Mouse (Mus musculus): Measurements from ENCODE around the gene Gnai3. TPM values are rescaled to one million over a fixed set of nuclear protein-coding genes. Genes with fewer than 3 reads are reported as not detected.
A peak's percentile ranks its signal among the peaks of the same experiment; 100 is the strongest.

Gnai3 gene
- polyA plus RNA-seq, 1 experiment from 2014 or later: 115 TPM

GRCm38 (mm10) chr3:108140786-108141185 is 5.2 kb downstream of the Gnai3 start:
- H3K4me1 ChIP-seq (ENCODE audit: control insufficient read depth, insufficient read depth, low read length): peaks cover 21% of the 10 kb centered on the region
- no peaks in the 10 kb centered on the region for H3K27me3 ChIP-seq (ENCODE audit: control insufficient read depth, insufficient read depth, low read depth, low read length)
- no peak overlapping the region for H3K4me2 ChIP-seq (ENCODE audit: low read length)
- no peak overlapping the region for H3K9ac ChIP-seq (ENCODE audit: low read depth, low read length)
- no peak overlapping the region for H3K4me3 ChIP-seq (ENCODE audit: low read depth, low read length)
- no peak overlapping the region for H3K27ac ChIP-seq (ENCODE audit: low read length)
- no peak for ATAC-seq
- H3K36me3 ChIP-seq (ENCODE audit: control insufficient read depth, insufficient read depth, low read length): no peaks in the 10 kb centered on the region
- WGBS: 83% methylated on average over 4 of the region's 4 CpGs
- no peaks in the 10 kb centered on the region for H3K9me3 ChIP-seq (replicated peaks; ENCODE audit: control insufficient read depth, low read length, poor library complexity, severe bottlenecking)

- H3K9me3 ChIP-seq (replicated peaks; ENCODE audit: control insufficient read depth, low read length, poor library complexity, severe bottlenecking): no peaks in the 10 kb centered on the region
- peaks cover 17% of the 10 kb centered on the region for H3K4me1 ChIP-seq (ENCODE audit: control insufficient read depth, insufficient read depth, low read length)
- H3K27ac ChIP-seq (ENCODE audit: low read length): no peak overlapping the region
- H3K36me3 ChIP-seq (ENCODE audit: control insufficient read depth, insufficient read depth, low read length): no peaks in the 10 kb centered on the region
- WGBS: 89% methylated on average over 1 of the region's 1 CpGs
- H3K4me3 ChIP-seq (ENCODE audit: low read depth, low read length): no peak overlapping the region
- H3K4me2 ChIP-seq (ENCODE audit: low read length): no peak overlapping the region
- no peak for ATAC-seq
- H3K9ac ChIP-seq (ENCODE audit: low read depth, low read length): no peak overlapping the region
- H3K27me3 ChIP-seq (ENCODE audit: control insufficient read depth, insufficient read depth, low read depth, low read length): no peaks in the 10 kb centered on the region
Measured at GRCm38 (mm10) chr3:108139113-108139512, 6.8 kb downstream of the Gnai3 start.

- Histone ChIP-seq H3K9ac (ENCODE audit: low read depth, low read length) (no peak overlapping the region), H3K4me2 (ENCODE audit: low read length) (peak overlapping the region; percentile 12; the same call in 1 of the 2 replicates), H3K4me3 (ENCODE audit: low read depth, low read length) (no peak overlapping the region), H3K36me3 (ENCODE audit: control insufficient read depth, insufficient read depth, low read length) (no peaks in the 10 kb centered on the region), H3K9me3 (replicated peaks; ENCODE audit: control insufficient read depth, low read length, poor library complexity, severe bottlenecking) (no peaks in the 10 kb centered on the region), H3K27me3 (ENCODE audit: control insufficient read depth, insufficient read depth, low read depth, low read length) (no peaks in the 10 kb centered on the region), H3K27ac (ENCODE audit: low read length) (0 out of 2 replicates have a peak overlapping the region, but pooled peaks have one; percentile 17), H3K4me1 (ENCODE audit: control insufficient read depth, insufficient read depth, low read length) (peaks cover 9% of the 10 kb centered on the region)
- WGBS: 55% methylated on average over 11 of the region's 11 CpGs
- ATAC-seq: no peak
Measured at GRCm38 (mm10) chr3:108134701-108135100, 11.2 kb downstream of the Gnai3 start.

GRCm38 (mm10) chr3:108132484-108132883 is 13.5 kb downstream of the Gnai3 start:
- Histone ChIP-seq H3K4me1 (ENCODE audit: control insufficient read depth, insufficient read depth, low read length) (peaks cover 9% of the 10 kb centered on the region), H3K27ac (ENCODE audit: low read length) (no peak overlapping the region), H3K4me3 (ENCODE audit: low read depth, low read length) (no peak overlapping the region), H3K9me3 (replicated peaks; ENCODE audit: control insufficient read depth, low read length, poor library complexity, severe bottlenecking) (no peaks in the 10 kb centered on the region), H3K36me3 (ENCODE audit: control insufficient read depth, insufficient read depth, low read length) (no peaks in the 10 kb centered on the region), H3K27me3 (ENCODE audit: control insufficient read depth, insufficient read depth, low read depth, low read length) (no peaks in the 10 kb centered on the region), H3K9ac (ENCODE audit: low read depth, low read length) (no peak overlapping the region), H3K4me2 (ENCODE audit: low read length) (no peak overlapping the region)
- no peak for ATAC-seq
- WGBS: 79% methylated on average over 1 of the region's 1 CpGs

- WGBS: 86% methylated on average over 1 of the region's 1 CpGs
- ATAC-seq: no peak
- H3K4me3 ChIP-seq (ENCODE audit: low read depth, low read length): no peak overlapping the region
- H3K27me3 ChIP-seq (ENCODE audit: control insufficient read depth, insufficient read depth, low read depth, low read length): no peaks in the 10 kb centered on the region
- no peak overlapping the region for H3K4me2 ChIP-seq (ENCODE audit: low read length)
- H3K4me1 ChIP-seq (ENCODE audit: control insufficient read depth, insufficient read depth, low read length): peaks cover 9% of the 10 kb centered on the region
- H3K9ac ChIP-seq (ENCODE audit: low read depth, low read length): no peak overlapping the region
- no peaks in the 10 kb centered on the region for H3K36me3 ChIP-seq (ENCODE audit: control insufficient read depth, insufficient read depth, low read length)
- H3K9me3 ChIP-seq (replicated peaks; ENCODE audit: control insufficient read depth, low read length, poor library complexity, severe bottlenecking): no peaks in the 10 kb centered on the region
- no peak overlapping the region for H3K27ac ChIP-seq (ENCODE audit: low read length)
Measured at GRCm38 (mm10) chr3:108131821-108132220, 14.1 kb downstream of the Gnai3 start.

- no peak overlapping the region for H3K4me3 ChIP-seq (ENCODE audit: low read depth, low read length)
- ATAC-seq: no peak
- peaks cover 9% of the 10 kb centered on the region for H3K4me1 ChIP-seq (ENCODE audit: control insufficient read depth, insufficient read depth, low read length)
- H3K9ac ChIP-seq (ENCODE audit: low read depth, low read length): no peak overlapping the region
- no peak overlapping the region for H3K27ac ChIP-seq (ENCODE audit: low read length)
- H3K9me3 ChIP-seq (replicated peaks; ENCODE audit: control insufficient read depth, low read length, poor library complexity, severe bottlenecking): no peaks in the 10 kb centered on the region
- no peak overlapping the region for H3K4me2 ChIP-seq (ENCODE audit: low read length)
- no peaks in the 10 kb centered on the region for H3K27me3 ChIP-seq (ENCODE audit: control insufficient read depth, insufficient read depth, low read depth, low read length)
- H3K36me3 ChIP-seq (ENCODE audit: control insufficient read depth, insufficient read depth, low read length): no peaks in the 10 kb centered on the region
- 91% methylated on average over 5 of the region's 5 CpGs for WGBS
Measured at GRCm38 (mm10) chr3:108131216-108131615, 14.7 kb downstream of the Gnai3 start.

- no peak overlapping the region for H3K27ac ChIP-seq (ENCODE audit: low read length)
- no peaks in the 10 kb centered on the region for H3K27me3 ChIP-seq (ENCODE audit: control insufficient read depth, insufficient read depth, low read depth, low read length)
- no peak overlapping the region for H3K4me2 ChIP-seq (ENCODE audit: low read length)
- peaks cover 5% of the 10 kb centered on the region for H3K4me1 ChIP-seq (ENCODE audit: control insufficient read depth, insufficient read depth, low read length)
- H3K4me3 ChIP-seq (ENCODE audit: low read depth, low read length): no peak overlapping the region
- H3K36me3 ChIP-seq (ENCODE audit: control insufficient read depth, insufficient read depth, low read length): no peaks in the 10 kb centered on the region
- no peak overlapping the region for H3K9ac ChIP-seq (ENCODE audit: low read depth, low read length)
- H3K9me3 ChIP-seq (replicated peaks; ENCODE audit: control insufficient read depth, low read length, poor library complexity, severe bottlenecking): no peaks in the 10 kb centered on the region
- ATAC-seq: no peak
- WGBS: 93% methylated on average over 4 of the region's 4 CpGs
Measured at GRCm38 (mm10) chr3:108129804-108130203, 16.1 kb downstream of the Gnai3 start.

GRCm38 (mm10) chr3:108129367-108129766 is 16.6 kb downstream of the Gnai3 start:
- Histone ChIP-seq H3K27me3 (ENCODE audit: control insufficient read depth, insufficient read depth, low read depth, low read length) (no peaks in the 10 kb centered on the region), H3K9me3 (replicated peaks; ENCODE audit: control insufficient read depth, low read length, poor library complexity, severe bottlenecking) (no peaks in the 10 kb centered on the region), H3K4me3 (ENCODE audit: low read depth, low read length) (no peak overlapping the region), H3K4me2 (ENCODE audit: low read length) (no peak overlapping the region), H3K9ac (ENCODE audit: low read depth, low read length) (no peak overlapping the region), H3K36me3 (ENCODE audit: control insufficient read depth, insufficient read depth, low read length) (no peaks in the 10 kb centered on the region), H3K4me1 (ENCODE audit: control insufficient read depth, insufficient read depth, low read length) (0 out of 2 replicates have a peak, but pooled peaks cover 2% of the 10 kb centered on the region), H3K27ac (ENCODE audit: low read length) (no peak overlapping the region)
- 91% methylated on average over 4 of the region's 4 CpGs for WGBS
- no peak for ATAC-seq

GRCm38 (mm10) chr3:108128520-108128919 is 17.4 kb downstream of the Gnai3 start:
- H3K4me3 ChIP-seq (ENCODE audit: low read depth, low read length): no peak overlapping the region
- H3K9me3 ChIP-seq (replicated peaks; ENCODE audit: control insufficient read depth, low read length, poor library complexity, severe bottlenecking): no peaks in the 10 kb centered on the region
- H3K4me2 ChIP-seq (ENCODE audit: low read length): no peak overlapping the region
- ATAC-seq: no peak
- no peaks in the 10 kb centered on the region for H3K36me3 ChIP-seq (ENCODE audit: control insufficient read depth, insufficient read depth, low read length)
- H3K27me3 ChIP-seq (ENCODE audit: control insufficient read depth, insufficient read depth, low read depth, low read length): no peaks in the 10 kb centered on the region
- no peak overlapping the region for H3K9ac ChIP-seq (ENCODE audit: low read depth, low read length)
- no peak overlapping the region for H3K27ac ChIP-seq (ENCODE audit: low read length)
- no peaks in the 10 kb centered on the region for H3K4me1 ChIP-seq (ENCODE audit: control insufficient read depth, insufficient read depth, low read length)
- WGBS: 88% methylated on average over 5 of the region's 5 CpGs

All from midbrain, embryonic 16.5 days (tissue).